Mouse (Mus musculus): ENCODE data around the gene Ubac1. TPM values are rescaled to one million over a fixed set of nuclear protein-coding genes. Genes with fewer than 3 reads are reported as not detected.

The Ubac1 gene
- polyA plus RNA-seq, 1 experiment from 2014 or later, result 82.3 TPM

DNA sequence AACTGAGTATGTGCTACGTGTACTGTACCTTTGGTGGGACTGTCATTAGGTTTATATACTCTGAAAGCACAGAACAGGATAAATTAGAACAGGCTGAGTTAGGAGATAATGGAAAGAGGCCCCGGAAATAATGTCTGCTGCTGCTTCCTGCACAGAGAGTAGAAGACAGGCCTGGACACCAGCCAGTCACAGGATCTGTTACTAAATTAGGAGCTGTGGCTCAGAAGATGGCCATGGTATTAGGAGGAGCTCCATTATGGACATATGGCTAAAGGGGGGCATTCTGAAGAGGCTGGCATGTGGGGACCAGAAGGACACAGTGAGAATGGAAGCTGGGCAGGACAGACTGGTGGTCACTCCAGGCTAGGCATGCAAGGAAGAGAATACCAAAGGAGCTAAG is 51.1 kb downstream of the Ubac1 start:
- no peak for TF ChIP-seq CTCF (IDR thresholded peaks at IDR 0.05; ENCODE audit: low read depth)
- Histone ChIP-seq H3K27me3 (ENCODE audit: insufficient read depth, low read length) (no peaks in the 10 kb centered on the region), H3K4me1 (replicated peaks; ENCODE audit: insufficient read depth, low read length) (0 out of 2 replicates have a peak, but pooled peaks cover 6% of the 10 kb centered on the region), H3K36me3 (ENCODE audit: insufficient read depth, low read length) (peaks cover 11% of the 10 kb centered on the region; the same call in 1 of the 2 replicates), H3K9me3 (replicated peaks; ENCODE audit: low read length) (no peaks in the 10 kb centered on the region), H3K27ac (no peak overlapping the region), H3K4me3 (replicated peaks; ENCODE audit: low read depth, low read length) (no peak overlapping the region), H3K4me2 (ENCODE audit: low read length) (no peak overlapping the region; the same call in 1 of the 2 replicates), H3K9ac (ENCODE audit: low read depth, low read length) (no peak overlapping the region)
- 65% methylated on average over 2 of the region's 2 CpGs for WGBS
- DNase-seq (ENCODE audit: low spot score) (no peak), ATAC-seq (replicated peaks; ENCODE audit: low FRiP score, low read depth) (no peak)

DNA sequence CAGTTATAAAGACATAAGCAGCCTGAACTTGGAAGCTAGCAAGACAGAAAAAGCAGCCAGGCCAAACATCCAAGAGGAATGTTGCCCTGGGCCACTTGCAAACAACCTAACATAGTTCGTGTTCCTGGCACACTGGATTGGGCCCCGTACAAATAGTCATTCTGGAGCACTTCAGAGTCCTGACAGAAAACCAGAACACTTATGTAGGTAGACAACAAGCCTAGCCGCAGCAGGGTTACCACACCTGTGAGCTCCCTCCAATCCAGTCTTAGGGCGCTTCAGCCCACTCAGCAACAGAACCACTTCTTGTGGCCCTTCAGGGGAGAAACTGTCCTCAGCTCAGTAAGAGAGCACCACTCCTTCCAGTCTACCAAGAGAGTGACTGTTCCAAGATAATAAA is 52.2 kb downstream of the Ubac1 start:
- WGBS, result 88% methylated on average over 4 of the region's 4 CpGs
- peaks cover 22% of the 10 kb centered on the region; the same call in 1 of the 2 replicates for H3K36me3 ChIP-seq (ENCODE audit: insufficient read depth, low read length)
- H3K9ac ChIP-seq (ENCODE audit: low read depth, low read length), result no peak overlapping the region
- H3K27ac ChIP-seq, result no peak overlapping the region
- no peak overlapping the region for H3K4me2 ChIP-seq (ENCODE audit: low read length)
- no peaks in the 10 kb centered on the region for H3K27me3 ChIP-seq (ENCODE audit: insufficient read depth, low read length)
- ATAC-seq (replicated peaks; ENCODE audit: low FRiP score, low read depth) (no peak), DNase-seq (ENCODE audit: low spot score) (no peak)
- no peak overlapping the region for H3K4me3 ChIP-seq (replicated peaks; ENCODE audit: low read depth, low read length)
- no peak for TF ChIP-seq CTCF (IDR thresholded peaks at IDR 0.05; ENCODE audit: low read depth)
- 0 out of 2 replicates have a peak, but pooled peaks cover 6% of the 10 kb centered on the region for H3K4me1 ChIP-seq (replicated peaks; ENCODE audit: insufficient read depth, low read length)
- H3K9me3 ChIP-seq (replicated peaks; ENCODE audit: low read length), result no peaks in the 10 kb centered on the region

DNA sequence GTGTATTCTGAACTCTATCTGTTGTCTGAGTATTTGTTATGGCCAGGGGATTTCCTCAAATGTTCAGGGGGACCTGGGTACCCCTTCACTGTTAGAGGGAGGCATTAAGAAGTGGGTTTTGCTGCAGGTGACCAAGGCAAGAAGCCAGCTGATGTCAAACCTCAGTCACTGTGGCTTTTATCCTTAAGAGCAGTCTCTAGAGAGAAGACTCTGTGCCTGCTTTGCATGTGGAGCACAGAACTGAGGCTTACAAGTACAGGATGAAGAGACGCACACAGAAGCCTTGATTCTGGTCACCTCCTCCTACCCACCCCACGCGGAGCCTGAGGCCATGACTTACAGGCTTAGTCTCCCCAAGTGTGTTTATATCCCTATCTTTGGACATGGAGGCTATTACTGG is 72.3 kb downstream of the Ubac1 start:
- Histone ChIP-seq H3K27ac (no peak overlapping the region), H3K9ac (ENCODE audit: low read depth, low read length) (no peak overlapping the region), H3K4me3 (replicated peaks; ENCODE audit: low read depth, low read length) (no peak overlapping the region), H3K4me2 (ENCODE audit: low read length) (no peak overlapping the region), H3K9me3 (replicated peaks; ENCODE audit: low read length) (no peaks in the 10 kb centered on the region), H3K27me3 (ENCODE audit: insufficient read depth, low read length) (no peaks in the 10 kb centered on the region), H3K4me1 (replicated peaks; ENCODE audit: insufficient read depth, low read length) (no peaks in the 10 kb centered on the region), H3K36me3 (ENCODE audit: insufficient read depth, low read length) (peaks cover 36% of the 10 kb centered on the region)
- WGBS, result 94% methylated on average over 3 of the region's 3 CpGs
- ATAC-seq (replicated peaks; ENCODE audit: low FRiP score, low read depth) (no peak), DNase-seq (ENCODE audit: low spot score) (no peak)
- TF ChIP-seq CTCF (IDR thresholded peaks at IDR 0.05; ENCODE audit: low read depth), result no peak

Other genes starting within 250 kb of the Ubac1 start
- gene Lcn11, start 244.7 kb downstream of the Ubac1 start, polyA plus RNA-seq (2015; fragmentation: Nextera tagmentation; extraction: Ambion mirVana), result not detected in 2 replicates
- gene Gm13539, start 239.5 kb downstream of the Ubac1 start, polyA plus RNA-seq (2015; fragmentation: Nextera tagmentation; extraction: Ambion mirVana), result not detected in 2 replicates
- not detected in 2 replicates for gene Glt6d1, start 205.9 kb downstream of the Ubac1 start, polyA plus RNA-seq (2015; fragmentation: Nextera tagmentation; extraction: Ambion mirVana)
- not detected in 2 replicates for gene Lcn9, start 198.6 kb downstream of the Ubac1 start, polyA plus RNA-seq (2015; fragmentation: Nextera tagmentation; extraction: Ambion mirVana)
- not detected in 2 replicates for gene Sohlh1, start 174.5 kb downstream of the Ubac1 start, polyA plus RNA-seq (2015; fragmentation: Nextera tagmentation; extraction: Ambion mirVana)
- gene Kcnt1, start 158.0 kb downstream of the Ubac1 start, polyA plus RNA-seq (2015; fragmentation: Nextera tagmentation; extraction: Ambion mirVana), result 0.18 and 0.24 TPM in 2 replicates
- 9.1 and 14.2 TPM in 2 replicates for gene Camsap1, start 38.5 kb downstream of the Ubac1 start, polyA plus RNA-seq (2015; fragmentation: Nextera tagmentation; extraction: Ambion mirVana)
- 11.3 and 12.2 TPM in 2 replicates for gene Nacc2, start 101.5 kb upstream of the Ubac1 start, polyA plus RNA-seq (2015; fragmentation: Nextera tagmentation; extraction: Ambion mirVana)
- not detected in 2 replicates for gene Lhx3, start 186.5 kb upstream of the Ubac1 start, polyA plus RNA-seq (2015; fragmentation: Nextera tagmentation; extraction: Ambion mirVana)
- gene Qsox2, start 215.8 kb upstream of the Ubac1 start, polyA plus RNA-seq (2015; fragmentation: Nextera tagmentation; extraction: Ambion mirVana), result 11.3 and 12.5 TPM in 2 replicates

All from kidney, postnatal 0 days (tissue).